Mouse (Mus musculus) hindbrain, embryonic 14.5 days (tissue): ENCODE data around the gene Prkar1b. TPM values are rescaled to one million over a fixed set of nuclear protein-coding genes. Genes with fewer than 3 reads are reported as not detected.

Source experiments
- polyA plus RNA-seq: library from polyadenylated mRNA; unstranded; fragments of >200 nt; fragmentation: Nextera tagmentation; extraction: Ambion mirVana; gene quantifications from 2 replicates; pipeline ENCODE4 v1.2.1, GENCODE M21; 2014

Prkar1b gene
- polyA plus RNA-seq, 1 experiment from 2014 or later: 215 TPM

Other genes with a start within 250 kb of the Prkar1b start
- 24.7 and 30.1 TPM in 2 replicates for gene Pdgfa, start 152.6 kb downstream of the Prkar1b start, polyA plus RNA-seq
- 3.6 and 4.5 TPM in 2 replicates for gene Dnaaf5, start 222 bp upstream of the Prkar1b start, polyA plus RNA-seq
- 44.1 and 44.7 TPM in 2 replicates for gene Sun1, start 50.6 kb upstream of the Prkar1b start, polyA plus RNA-seq
- 109 and 116 TPM in 2 replicates for gene Get4, start 102.3 kb upstream of the Prkar1b start, polyA plus RNA-seq
- gene Adap1, start 175.6 kb upstream of the Prkar1b start, polyA plus RNA-seq: 78.6 and 89.9 TPM in 2 replicates
- gene Cox19, start 201.4 kb upstream of the Prkar1b start, polyA plus RNA-seq: 110 and 113 TPM in 2 replicates
- gene Cyp2w1, start 202.6 kb upstream of the Prkar1b start, polyA plus RNA-seq: not detected in 2 replicates
- 1.4 and 2.7 TPM in 2 replicates for gene Gpr146, start 227.7 kb upstream of the Prkar1b start, polyA plus RNA-seq